Mouse (Mus musculus): ENCODE data around the gene Zfp598.
A peak's percentile ranks its signal among the peaks of the same experiment; 100 is the strongest.
"Not testable (repeated sequence)": the region's sequence is repeated elsewhere in the genome, so short reads cannot be mapped to it uniquely, and the experiment has no call there.

The Zfp598 gene

GRCm38 (mm10) chr17:24646381-24646780 is 23.1 kb upstream of the Zfp598 start:
- DNase-seq (ENCODE audit: low read depth, low spot score) = no peak

- no peak for DNase-seq (ENCODE audit: low read depth, low spot score)
Observed at GRCm38 (mm10) chr17:24647493-24647892, 22.0 kb upstream of the Zfp598 start.

- DNase-seq (ENCODE audit: low read depth, low spot score) = no peak
Observed at GRCm38 (mm10) chr17:24648731-24649377, 20.6 kb upstream of the Zfp598 start.

- no peak for DNase-seq (ENCODE audit: low read depth, low spot score)
Observed at GRCm38 (mm10) chr17:24649581-24650069, 19.9 kb upstream of the Zfp598 start.

GRCm38 (mm10) chr17:24650070-24650616 is 19.3 kb upstream of the Zfp598 start, which contains the start of gene Slc9a3r2:
Slc9a3r2 (minus strand) TSS chr17:24650327.
- peak; percentile 37 for DNase-seq (ENCODE audit: low read depth, low spot score)

- DNase-seq (ENCODE audit: low read depth, low spot score) = no peak
Observed at GRCm38 (mm10) chr17:24650766-24651165, 18.7 kb upstream of the Zfp598 start.

GRCm38 (mm10) chr17:24651835-24652234 is 17.7 kb upstream of the Zfp598 start:
- DNase-seq (ENCODE audit: low read depth, low spot score) = no peak

- peak; percentile 54 for DNase-seq (ENCODE audit: low read depth, low spot score)
Observed at GRCm38 (mm10) chr17:24653967-24654710, 15.3 kb upstream of the Zfp598 start.

GRCm38 (mm10) chr17:24654969-24655368 is 14.5 kb upstream of the Zfp598 start:
- no peak for DNase-seq (ENCODE audit: low read depth, low spot score)

- no peak for DNase-seq (ENCODE audit: low read depth, low spot score)
Observed at GRCm38 (mm10) chr17:24658017-24658758, 11.3 kb upstream of the Zfp598 start, which contains the start of gene Npw. Npw (minus strand) TSS chr17:24658457.

GRCm38 (mm10) chr17:24667011-24667410 is 2.5 kb upstream of the Zfp598 start:
- DNase-seq (ENCODE audit: low read depth, low spot score) = not testable (repeated sequence)

GRCm38 (mm10) chr17:24667416-24667815 is 2.1 kb upstream of the Zfp598 start:
- DNase-seq (ENCODE audit: low read depth, low spot score) = peak; percentile 67

- not testable (repeated sequence) for DNase-seq (ENCODE audit: low read depth, low spot score)
Observed at GRCm38 (mm10) chr17:24669214-24669544, 308 bp upstream of the Zfp598 start.

GRCm38 (mm10) chr17:24670246-24670844 is 858 bp downstream of the Zfp598 start:
- DNase-seq (ENCODE audit: low read depth, low spot score) = no peak

- DNase-seq (ENCODE audit: low read depth, low spot score) = no peak
Observed at GRCm38 (mm10) chr17:24671346-24671745, 1.9 kb downstream of the Zfp598 start.

GRCm38 (mm10) chr17:24672141-24672540 is 2.7 kb downstream of the Zfp598 start:
- no peak for DNase-seq (ENCODE audit: low read depth, low spot score)

GRCm38 (mm10) chr17:24674277-24674676 is 4.8 kb downstream of the Zfp598 start:
- DNase-seq (ENCODE audit: low read depth, low spot score) = no peak

GRCm38 (mm10) chr17:24676187-24676586 is 6.7 kb downstream of the Zfp598 start:
- DNase-seq (ENCODE audit: low read depth, low spot score) = peak; percentile 85

- DNase-seq (ENCODE audit: low read depth, low spot score) = no peak
Observed at GRCm38 (mm10) chr17:24676877-24677276, 7.4 kb downstream of the Zfp598 start.

- DNase-seq (ENCODE audit: low read depth, low spot score) = no peak
Observed at GRCm38 (mm10) chr17:24677500-24678080, 8.1 kb downstream of the Zfp598 start.

- no peak for DNase-seq (ENCODE audit: low read depth, low spot score)
Observed at GRCm38 (mm10) chr17:24686514-24686913, 17.0 kb downstream of the Zfp598 start.

Data from forelimb bud, embryonic 11.5 days (tissue).